Mouse (Mus musculus) large intestine, adult 2 months (tissue): Measurements from ENCODE around the gene Urgcp. TPM values are rescaled to one million over a fixed set of nuclear protein-coding genes. Genes with fewer than 3 reads are reported as not detected.

Experiments
- DNase-seq: peaks from one replicate; pipeline ENCODE4 v3.0.0-alpha.2; 2012; ENCODE audit warnings: low read depth, low spot score
- WGBS: fragments of 180-500 bp; shearing (Covaris S2); methylation state at CpG from one replicate; pipeline ENCODE4 v1.1.7; 2018; 5-methylcytosine and 5-hydroxymethylcytosine counted together
- polyA plus RNA-seq: library from polyadenylated mRNA; depleted of rRNA; stranded (reverse); fragments of >200 nt; gene quantifications from 2 replicates; pipeline ENCODE4 v1.2.3, GENCODE M21; 2012

The Urgcp gene
- polyA plus RNA-seq, 1 experiment = 26.0 TPM

DNA sequence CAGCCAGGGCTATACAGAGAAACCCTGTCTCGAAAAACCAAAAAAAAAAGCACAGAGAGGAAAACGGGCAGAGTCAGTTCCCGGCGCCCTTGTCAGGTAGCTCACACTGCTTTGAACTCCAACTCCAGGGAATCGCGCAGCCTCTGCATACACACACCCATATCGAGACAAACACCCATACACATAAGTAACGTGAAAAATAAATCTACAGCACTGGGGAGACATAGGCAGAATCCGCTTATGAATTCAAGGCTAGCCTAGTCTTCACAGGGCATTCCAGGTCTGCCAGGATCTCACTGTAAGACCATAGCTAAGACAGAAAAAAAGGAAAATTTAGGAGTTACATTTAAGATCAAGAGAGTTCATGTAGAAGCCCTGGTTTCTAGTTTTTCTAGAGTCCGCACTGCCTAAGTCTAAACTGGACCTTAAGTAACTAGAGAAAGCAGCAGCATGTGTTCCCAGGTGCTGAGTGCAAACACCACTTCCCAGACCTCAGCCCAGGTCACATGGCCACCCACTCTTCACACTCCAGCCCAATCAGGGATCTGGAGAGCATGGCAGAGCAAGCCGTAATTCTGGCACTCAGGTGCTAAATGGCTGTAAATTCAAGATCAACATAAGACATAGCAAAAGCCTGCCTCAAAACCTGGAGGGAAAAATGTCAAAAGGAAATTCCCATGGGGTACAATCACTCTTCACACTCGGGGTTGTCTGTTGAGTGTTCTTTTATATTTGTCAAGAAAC, 43.4 kb downstream of the Urgcp start:
- DNase-seq = no peak
- 94% methylated on average over 12 of the region's 12 CpGs for WGBS

DNA sequence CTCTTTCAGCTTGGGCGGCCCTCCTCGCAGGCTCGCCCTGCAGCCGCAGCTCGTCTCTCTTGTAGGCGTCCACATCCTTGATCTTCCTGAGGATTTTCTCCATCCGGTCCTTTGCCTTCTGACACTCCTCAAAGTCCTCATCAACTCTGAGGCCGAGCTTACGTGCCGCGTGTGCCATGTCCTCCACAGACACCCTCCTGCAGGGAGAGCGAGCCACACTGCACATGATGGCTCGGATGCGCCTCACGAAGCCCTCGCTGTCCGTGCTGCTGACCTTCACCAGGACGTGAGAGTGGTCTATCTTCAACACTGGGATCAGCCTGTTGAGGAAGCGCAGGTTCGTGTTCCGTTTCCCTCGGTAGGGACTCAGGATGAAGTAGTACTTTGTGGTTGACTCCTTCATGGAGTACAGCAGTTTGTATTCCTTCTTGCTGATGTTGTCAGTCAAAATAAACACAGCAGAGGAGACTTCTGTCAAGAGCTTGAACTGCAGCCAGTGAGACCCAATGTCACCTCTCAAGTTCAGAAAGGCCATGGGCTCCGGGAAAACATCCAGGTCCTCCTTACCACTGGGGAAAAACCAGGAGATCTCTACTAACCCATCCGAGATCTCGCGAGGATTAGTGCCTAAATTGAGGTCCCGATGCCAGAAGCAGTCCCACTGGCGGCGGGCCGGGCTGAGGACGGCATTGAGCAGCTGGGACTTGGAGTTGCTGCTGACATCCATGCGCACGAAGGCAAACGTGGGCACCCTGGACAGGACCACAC, 45.1 kb downstream of the Urgcp start:
- DNase-seq = no peak
- 92% methylated on average over 34 of the region's 34 CpGs for WGBS

DNA sequence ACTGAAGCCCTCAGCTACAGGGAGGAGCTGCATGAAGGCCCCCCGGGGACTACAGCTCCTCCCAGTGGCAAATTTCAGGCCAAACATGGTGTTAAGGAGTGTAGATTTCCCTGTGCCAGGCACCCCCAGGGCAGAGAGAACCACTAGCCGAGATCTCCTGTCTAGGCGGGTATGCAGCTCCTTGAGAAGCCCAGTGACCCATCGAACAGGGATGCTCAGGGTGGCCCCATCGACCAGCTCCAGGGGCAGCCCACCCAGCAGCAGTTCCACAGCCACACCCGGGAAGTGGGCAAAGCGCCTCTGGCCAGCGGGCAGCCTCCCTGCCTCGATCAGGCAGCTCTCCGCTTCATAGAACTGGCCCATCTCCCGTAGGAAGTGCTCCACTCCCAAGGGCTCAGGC, 45.9 kb downstream of the Urgcp start:
- WGBS = 88% methylated on average over 11 of the region's 11 CpGs
- DNase-seq = no peak

DNA sequence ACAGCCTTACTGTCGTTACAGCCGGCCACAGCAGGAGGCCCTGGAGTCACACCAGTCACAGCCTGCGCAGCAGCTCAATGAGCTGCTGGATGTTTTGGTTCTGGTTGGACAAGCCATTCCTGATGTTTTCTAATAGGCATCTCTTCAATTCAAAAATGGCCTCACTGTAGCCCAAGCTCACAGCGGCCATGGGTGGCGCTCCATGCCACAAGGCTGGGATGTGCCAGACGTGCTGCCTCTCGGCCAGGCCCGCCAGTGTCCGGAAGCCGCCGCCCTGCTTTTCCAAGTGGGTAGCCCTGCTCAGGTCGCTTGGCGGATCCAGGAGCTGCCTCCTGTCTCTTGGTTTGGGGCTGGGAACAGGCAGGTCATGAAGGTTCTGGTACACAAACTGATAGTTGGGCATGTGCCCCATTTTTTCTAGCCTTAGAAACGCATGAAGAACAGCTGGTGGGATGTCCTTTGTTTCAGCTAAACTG, 46.5 kb downstream of the Urgcp start, which contains the start of gene Mrps24:
Gene Mrps24 (minus strand): TSS at position 51 of the 476 bp plus-strand sequence.
- DNase-seq = no peak
- 87% methylated on average over 14 of the region's 14 CpGs for WGBS

DNA sequence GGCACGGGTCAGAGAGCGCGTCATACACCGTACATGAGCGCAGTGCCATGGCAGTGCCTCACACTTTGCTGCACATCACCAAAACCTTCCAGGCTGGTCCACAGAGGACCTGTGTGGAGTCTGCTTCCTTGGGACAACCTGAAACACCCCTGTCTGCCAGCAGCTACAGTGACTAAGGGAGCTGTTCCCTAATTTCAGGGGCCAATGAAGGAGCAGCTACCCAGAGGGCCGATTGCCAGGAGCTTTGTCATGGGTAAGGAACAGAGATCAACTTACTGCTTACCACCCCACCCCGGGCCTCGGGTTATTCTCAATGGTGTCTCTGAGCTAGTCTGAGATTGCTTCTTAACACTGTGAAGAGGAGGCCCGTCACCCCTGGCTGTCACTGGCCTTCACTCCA, 47.0 kb downstream of the Urgcp start:
- no peak for DNase-seq
- WGBS = 87% methylated on average over 9 of the region's 9 CpGs

DNA sequence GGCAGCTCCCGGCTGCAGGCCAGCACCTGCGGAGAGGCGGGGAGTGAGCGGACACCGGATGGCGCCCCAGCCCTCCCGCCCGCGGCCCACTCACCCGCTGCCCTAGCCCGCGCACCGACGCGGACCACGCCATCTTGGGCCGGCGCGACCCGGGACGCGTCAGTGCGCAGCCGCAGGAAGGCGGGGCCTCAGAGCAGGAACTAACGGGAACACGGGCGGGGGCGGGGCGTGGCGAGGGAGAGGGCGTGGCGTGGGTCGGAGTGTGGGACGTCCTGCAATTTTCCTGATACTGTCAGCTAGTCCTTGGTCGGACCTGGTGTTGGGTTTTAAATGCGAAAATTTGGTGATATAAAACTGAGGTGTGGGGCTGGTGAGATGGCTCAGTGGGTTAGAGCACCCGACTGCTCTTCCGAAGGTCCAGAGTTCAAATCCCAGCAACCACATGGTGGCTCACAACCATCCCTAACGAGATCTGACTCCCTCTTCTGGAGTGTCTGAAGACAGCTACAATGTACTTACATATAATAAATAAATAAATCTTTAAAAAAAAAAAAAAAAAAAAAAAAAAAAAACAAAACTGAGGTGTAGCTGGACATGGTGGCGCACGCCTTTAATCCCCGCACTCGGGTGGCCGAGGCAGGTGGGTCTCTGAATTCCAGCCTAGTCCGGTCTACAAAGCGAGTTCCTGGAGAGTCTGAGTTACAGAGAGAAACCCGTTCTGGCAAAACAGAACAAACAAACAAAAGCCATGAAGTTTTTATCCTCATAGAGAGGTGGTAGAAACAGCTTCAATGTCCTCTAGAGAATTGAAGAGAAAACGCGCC, 54.4 kb downstream of the Urgcp start:
- WGBS = 17% methylated on average over 49 of the region's 50 CpGs
- DNase-seq = peak; percentile 71

DNA sequence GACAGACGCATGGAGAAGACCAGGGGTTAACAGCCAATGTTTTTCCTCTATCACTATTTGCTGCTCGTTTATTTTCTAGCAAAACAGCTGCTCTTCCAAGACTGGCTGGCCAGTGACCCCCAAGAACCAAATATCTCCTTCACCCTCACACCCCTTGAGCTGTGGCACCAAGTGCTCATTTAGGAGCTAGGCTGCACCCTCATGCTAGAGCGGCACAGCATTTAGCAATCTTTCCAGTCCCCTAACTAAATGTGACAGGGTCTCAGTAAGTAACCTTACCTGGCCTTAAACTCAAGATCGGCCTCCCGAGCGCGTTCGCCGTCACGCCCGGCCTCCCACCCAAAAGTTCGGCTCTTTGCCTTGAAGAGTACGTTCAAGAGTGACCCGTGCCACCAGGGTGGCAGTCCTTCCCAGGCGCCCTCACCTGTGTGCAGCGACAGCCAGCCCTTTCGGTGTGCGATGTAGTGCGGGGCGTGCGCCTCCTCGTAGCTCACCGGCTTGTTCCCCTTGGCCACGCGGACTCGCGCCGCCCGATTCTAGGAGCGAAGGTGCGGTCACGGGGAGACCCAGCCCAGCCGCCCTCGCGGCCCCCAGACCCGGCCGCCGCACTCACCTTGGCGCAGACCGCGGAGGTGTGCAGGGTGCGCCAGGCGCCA, 55.2 kb downstream of the Urgcp start:
- no peak for DNase-seq
- under 1% methylated on average over 43 of the region's 43 CpGs for WGBS

DNA sequence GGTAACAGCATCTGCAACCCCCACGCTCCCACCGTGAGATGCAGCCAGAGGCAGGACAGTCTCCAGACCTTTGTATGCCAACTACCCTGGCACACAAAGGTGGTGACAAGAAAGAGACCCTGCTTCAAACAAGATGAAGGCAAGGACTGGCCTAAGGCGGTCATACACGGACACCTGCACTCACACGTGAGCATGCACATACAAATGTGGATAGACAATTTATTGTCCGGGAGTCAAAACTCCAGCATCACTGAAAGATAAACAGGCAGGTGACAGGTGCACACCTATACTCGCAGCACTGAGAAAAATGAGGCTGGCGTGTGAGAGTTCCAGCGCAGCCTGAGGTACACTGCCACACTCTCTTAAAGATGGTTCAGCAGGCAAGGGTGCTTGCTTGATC, 56.2 kb downstream of the Urgcp start:
- no peak for DNase-seq
- WGBS = 77% methylated on average over 9 of the region's 9 CpGs

DNA sequence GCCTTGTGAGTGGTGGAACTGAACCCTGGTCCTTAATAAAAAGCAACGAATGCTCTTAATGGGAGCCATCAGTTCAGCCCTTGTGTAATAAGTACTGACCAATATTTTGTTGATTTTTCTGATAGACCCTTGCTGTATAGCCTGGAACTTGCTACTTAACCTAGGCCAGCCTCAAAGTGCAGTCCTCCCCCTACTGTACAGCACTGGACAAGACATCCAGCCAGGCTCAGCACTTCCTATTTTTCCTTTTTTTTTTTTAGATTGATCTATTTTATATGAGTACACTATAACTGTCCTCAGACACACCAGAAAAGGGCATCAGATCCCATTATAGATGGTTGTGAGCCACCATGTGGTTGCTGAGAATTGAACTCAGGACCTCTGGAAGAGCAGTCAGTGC, 58.8 kb downstream of the Urgcp start:
- DNase-seq = no peak
- WGBS = 86% methylated on average over 1 of the region's 1 CpGs

DNA sequence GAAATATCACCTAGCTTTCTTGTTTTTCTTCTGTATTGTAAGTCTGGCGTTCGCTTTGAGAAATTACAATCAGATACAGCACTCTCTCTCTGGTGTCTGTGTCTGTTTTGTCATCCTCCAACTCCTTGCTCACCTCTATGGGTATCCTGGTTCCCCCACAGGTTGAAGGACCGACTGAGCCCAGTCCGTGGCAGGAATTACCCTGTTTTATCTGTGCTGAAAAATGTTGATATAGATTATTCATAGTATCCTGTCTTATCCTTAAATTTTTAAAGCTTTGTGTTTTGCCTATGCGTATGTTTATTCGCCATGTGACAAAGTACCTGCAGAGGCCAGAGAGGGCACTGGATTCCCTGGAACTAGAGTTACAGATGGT, 59.2 kb downstream of the Urgcp start:
- no peak for DNase-seq
- WGBS = 94% methylated on average over 6 of the region's 6 CpGs

DNA sequence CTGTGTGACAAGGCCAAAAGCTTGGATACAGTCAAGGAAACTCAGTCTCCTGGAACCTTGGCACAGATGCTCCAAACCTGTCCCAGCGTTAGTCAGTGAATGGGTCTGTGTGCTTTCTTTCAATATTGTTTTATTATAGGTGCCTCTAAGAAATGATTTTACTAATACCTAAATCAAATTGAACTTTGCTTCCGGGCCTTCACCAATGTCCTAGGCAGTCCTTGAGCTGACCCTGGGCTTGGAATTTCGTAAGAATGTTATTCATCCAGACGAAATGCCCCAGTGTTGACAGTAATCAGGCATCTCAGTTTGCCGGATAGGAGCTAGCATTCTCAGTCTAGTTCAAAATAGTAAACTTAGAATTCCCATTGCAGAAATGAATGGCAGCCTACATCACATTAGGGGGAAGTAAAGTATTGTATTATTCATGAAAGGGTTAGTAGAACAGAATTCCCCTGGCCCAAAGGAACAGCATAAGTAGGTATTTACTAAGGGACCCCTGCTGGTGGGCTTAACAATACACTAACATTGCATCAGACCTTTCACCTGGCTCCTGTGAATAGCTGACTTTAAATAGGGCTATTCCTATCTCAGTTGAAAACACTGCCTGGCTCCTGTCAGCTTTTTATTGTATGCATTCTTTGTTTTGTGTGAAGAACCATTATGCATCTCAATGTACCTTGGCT, 59.8 kb downstream of the Urgcp start:
- 70% methylated on average over 5 of the region's 5 CpGs for WGBS
- no peak for DNase-seq

DNA sequence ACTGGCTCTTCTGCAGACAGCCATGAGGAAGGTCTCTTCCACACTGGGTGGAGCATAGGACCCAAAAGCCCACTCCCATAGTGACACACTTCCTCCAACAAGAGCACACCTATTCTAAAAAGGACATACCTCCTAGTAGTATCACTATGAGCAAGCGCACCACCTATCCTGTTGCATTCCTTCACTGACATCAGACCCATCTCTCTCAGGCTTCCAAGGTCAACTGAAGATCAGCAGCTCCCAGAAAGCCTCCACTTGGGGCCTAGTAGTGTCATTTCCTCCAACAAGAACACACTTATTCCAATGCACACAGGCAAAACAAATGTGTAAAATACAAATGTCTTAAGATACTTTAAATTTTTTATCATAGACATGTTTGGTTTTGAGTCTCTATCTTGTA, 60.4 kb downstream of the Urgcp start:
- 100% methylated on average over 1 of the region's 1 CpGs for WGBS
- no peak for DNase-seq

DNA sequence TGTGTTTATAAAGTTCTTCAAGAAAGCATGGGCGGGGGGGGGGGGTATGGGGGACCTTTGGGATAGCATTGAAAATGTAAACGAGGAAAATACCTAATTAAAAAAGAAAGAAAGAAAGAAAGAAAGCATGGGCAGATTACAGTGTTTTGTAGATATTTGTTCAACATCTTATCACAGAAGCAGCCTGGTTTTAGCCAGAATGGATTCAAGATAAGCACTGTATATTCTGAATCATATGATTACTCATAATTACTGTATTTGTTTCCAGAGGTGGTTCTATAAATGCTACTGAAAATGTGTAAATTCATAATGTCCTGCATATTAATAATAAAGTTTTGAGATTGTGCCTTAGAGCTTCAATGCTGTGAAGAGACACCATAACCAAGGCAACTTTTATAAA, 60.9 kb downstream of the Urgcp start:
- 76% methylated on average over 2 of the region's 2 CpGs for WGBS
- no peak for DNase-seq

DNA sequence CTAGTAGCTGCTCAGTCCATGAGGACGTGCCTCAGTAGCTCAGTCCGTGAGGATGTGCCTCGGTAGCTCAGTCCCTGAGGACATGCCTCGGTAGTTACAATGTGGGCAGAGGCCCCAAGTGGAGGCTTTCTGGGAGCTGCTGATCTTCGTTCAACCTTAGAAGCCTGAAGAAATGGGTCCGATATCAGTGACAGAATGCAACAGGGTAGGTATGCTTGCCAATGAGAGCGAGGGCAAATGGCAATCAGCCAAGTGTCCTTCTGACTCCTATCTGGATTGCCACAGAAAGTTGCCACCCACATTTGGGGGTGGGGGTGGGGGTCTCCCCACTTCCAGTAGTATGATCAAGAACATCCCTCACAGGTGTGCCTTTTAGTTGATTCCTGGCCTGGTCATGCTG, 61.4 kb downstream of the Urgcp start:
- WGBS = 88% methylated on average over 7 of the region's 7 CpGs
- DNase-seq = no peak

DNA sequence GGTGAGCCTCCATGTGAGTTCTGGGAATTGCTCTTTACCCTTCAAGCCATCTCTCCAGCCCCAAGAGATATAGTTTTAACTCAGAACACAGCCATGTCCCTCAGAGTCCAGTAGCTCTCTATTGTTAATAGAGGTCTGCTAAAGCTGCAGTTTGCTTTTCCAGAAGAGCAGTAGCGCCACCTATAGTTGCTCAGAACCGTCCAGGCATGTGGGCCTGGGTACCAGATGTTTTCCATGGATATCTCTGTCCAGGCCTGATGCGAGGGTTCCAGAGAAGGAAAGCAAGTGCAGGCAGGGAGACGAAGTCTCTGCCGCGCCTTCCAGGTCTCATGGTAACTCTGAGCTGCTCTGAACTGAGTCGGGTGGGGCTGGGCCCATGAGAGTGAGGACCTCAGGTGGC, 70.4 kb downstream of the Urgcp start:
- no peak for DNase-seq
- WGBS = 31% methylated on average over 7 of the region's 7 CpGs

DNA sequence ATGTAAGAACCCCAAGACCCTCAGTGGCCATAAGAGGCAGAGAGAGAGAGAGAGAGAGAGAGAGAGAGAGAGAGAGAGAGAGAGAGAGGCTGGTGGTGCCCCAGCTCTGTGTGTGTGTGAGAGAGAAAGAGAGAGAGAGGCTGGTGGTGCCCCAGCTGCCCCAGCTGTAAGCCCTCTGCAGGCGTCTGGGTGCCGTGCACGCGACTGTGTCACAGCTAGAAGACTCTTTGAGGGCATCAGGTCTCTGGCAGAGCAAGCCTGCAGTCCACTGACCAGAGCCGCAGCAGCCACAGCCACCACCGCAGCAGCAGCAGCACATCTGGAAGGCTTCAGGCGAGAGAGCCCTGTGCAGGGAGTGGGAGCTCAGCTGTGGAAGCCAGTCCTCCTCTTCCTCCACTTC, 77.9 kb downstream of the Urgcp start:
- WGBS = 39% methylated on average over 7 of the region's 7 CpGs
- no peak for DNase-seq

DNA sequence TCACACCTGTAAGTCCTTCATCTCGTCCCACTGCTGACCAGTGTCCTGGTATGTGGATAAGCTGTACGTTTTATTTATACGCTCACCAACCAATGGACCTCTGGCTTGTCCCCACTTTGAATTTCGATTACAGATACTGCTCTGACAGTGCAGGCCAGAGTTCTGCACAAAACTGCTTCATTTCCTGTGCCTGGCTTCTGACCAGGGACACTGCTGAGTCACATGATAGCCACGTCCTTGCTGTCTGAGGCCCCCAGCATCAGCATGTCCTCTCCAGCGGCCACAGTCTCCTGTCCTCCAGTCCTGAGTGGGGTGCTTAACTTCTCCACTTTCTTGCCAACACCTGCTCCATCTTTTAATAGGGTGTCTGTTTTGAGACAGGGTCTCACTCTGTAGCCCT, 79.6 kb downstream of the Urgcp start:
- 61% methylated on average over 6 of the region's 6 CpGs for WGBS
- DNase-seq = no peak
